15 mouse cellular contexts compared by ENCODE assay signal in genomic region chr5:77087122-77087521, GRCm38 (mm10).
"Had no signal": no experiment of that assay in that cellular context is flagged by ENCODE, and none has a peak within 500 bp of the region (broad histone marks: within the 10 kb centered on the region; RNA-seq: fewer than 3 reads in every experiment).

No protein-coding gene starts in this region.

- H3K9me3 ChIP-seq: neural tube, embryonic 12.5 days; neural tube, embryonic 13.5 days; neural tube, embryonic 15.5 days; stomach, embryonic 15.5 days had no signal

- DNase-seq: retina, postnatal 1 day; right cerebral cortex, postnatal 14 days; right cerebral cortex, postnatal 25 days; spleen, adult 18-20 months; thymus, adult 18-20 months; thymus, adult 2 months; thymus, postnatal 14 days; thymus, postnatal 25 days; thymus, postnatal 36 days; thymus, postnatal 4 days had no signal

- H3K4me3 ChIP-seq: neural tube, embryonic 12.5 days; neural tube, embryonic 13.5 days; neural tube, embryonic 15.5 days; stomach, embryonic 15.5 days had no signal

- H3K9ac ChIP-seq: neural tube, embryonic 12.5 days; neural tube, embryonic 13.5 days; neural tube, embryonic 15.5 days; stomach, embryonic 15.5 days had no signal

- H3K36me3 ChIP-seq: neural tube, embryonic 13.5 days; neural tube, embryonic 15.5 days; stomach, embryonic 15.5 days had no signal

- H3K27ac ChIP-seq: neural tube, embryonic 12.5 days; neural tube, embryonic 13.5 days; neural tube, embryonic 15.5 days; stomach, embryonic 15.5 days; stomach, postnatal 0 days had no signal

- H3K27me3 ChIP-seq: neural tube, embryonic 12.5 days; neural tube, embryonic 13.5 days; neural tube, embryonic 15.5 days; stomach, embryonic 15.5 days had no signal

- H3K4me1 ChIP-seq: neural tube, embryonic 15.5 days; stomach, embryonic 15.5 days had no signal
